Mouse (Mus musculus): Measurements from ENCODE around the gene Lrfn1. TPM values are rescaled to one million over a fixed set of nuclear protein-coding genes. Genes with fewer than 3 reads are reported as not detected.

The Lrfn1 gene
- 0.95 to 1.3 TPM (median 1.3 TPM) in 4 replicates for total RNA-seq (2023)

DNA sequence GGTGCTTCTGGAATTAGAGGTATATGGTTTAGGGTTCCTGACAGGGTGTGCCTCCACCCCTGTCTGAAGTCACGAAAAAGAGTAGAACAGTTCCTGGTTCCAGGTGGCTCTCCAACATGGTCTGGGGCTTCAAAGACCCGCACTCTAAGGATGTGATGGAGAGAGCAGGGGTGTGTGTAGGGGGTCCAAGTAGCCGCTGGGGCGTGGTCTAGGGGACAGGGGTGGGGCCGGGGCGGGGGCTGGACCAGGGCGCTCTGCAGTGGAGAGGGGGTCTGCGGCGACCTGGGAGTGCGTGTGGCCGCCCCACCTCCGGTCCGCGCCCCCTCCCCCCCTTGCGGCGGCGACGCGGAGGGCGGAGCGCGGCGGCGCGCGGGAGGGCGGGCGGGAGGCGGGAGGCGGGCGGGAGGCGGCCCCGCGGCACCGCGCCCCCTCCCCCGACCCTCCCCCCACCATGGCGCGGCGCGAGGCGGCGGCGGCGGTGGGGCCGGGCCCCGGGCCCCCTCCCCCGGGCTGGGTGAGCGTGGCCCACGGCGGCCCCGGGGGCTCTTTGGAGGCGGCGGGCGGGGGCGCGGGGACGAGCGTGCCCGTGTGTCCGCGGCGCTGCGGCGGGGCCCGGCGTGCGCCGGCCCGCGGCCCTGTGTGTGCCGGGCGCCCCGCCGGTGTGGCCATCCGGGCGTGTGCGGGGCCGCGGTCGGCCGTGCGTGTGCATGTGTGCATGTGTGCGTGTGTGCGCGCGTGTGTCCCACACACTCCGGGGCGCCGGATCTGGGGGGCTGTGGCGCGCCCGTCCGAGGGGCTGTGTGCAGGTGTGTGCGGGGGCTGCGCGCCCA, at the start of gene Lrfn1:
Gene Lrfn1 (plus strand): TSS at position 450 of the 830 bp plus-strand sequence.

DNA sequence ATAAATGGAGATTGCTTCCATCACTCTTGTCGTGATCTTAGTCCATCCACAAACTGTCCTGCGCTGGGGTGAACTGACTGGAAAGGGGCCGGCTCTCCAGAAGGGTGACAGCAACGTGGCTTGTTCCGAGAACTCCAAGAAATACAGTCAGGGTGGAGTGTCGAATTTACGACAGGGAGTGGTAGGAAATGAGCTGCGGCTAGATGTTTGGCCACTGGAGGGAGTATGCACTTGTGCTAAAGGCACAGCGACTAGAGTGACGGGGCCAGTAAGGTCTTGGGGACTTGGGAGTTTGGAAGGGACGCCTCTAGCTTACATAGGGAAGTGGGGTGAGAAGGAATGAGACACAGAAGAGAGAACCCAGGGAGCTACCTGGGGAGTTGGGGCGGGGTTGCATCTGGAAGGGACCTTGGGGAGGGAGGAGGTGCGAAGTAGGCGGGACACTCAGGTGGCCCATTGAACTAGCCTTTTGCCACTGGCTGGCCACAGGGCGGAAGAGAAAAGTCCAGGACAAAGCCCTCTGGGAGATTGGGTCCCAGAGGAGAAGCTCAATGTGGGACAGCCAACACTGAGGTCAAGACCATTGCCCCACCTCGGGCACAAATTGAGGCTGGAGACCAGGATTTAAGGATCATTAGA, 14.7 kb upstream of the Lrfn1 start, which contains the start of gene Gmfg:
Gene Gmfg (plus strand): TSS at position 516 of the 639 bp plus-strand sequence.

DNA sequence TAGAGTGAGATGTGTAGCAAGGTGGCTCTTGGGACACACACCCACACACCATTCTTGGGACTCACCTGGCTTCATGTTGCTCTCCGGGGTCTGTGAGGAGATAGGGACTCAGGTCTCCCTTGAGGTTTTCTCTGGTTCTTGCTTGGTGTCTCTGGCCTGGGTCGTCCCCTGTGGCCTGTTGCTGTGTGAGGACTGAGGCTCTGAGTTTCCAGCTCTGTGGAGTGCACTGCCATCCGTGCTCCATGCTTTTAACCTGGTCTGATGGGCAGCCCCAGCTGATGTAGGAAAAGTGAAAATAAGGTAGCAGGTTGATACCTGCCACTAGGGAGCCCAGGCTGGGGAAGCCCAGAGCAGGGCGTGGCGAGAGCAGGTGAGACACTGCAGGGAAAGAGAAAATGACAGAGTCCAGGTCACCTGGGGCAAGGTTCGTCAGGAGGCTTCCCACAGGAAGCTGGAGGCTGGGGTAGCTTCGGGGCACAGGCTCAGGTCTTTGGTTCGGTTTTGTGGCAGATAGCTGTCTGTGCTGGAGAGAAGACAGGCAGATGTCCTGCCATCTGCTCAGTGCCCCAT, 58.7 kb downstream of the Lrfn1 start, which contains the start of gene Ifnl2:
Gene Ifnl2 (minus strand): TSS at position 51 of the 570 bp plus-strand sequence.

Other genes starting within 250 kb of the Lrfn1 start
- gene Eid2, start 184.1 kb upstream of the Lrfn1 start, total RNA-seq (2023) = 1.1 to 1.8 TPM (median 1.3 TPM) in 4 replicates
- 2.8 to 3.8 TPM (median 3.1 TPM) in 4 replicates for gene Eid2b, start 174.2 kb upstream of the Lrfn1 start, total RNA-seq (2023)
- gene Selenov, start 160.8 kb upstream of the Lrfn1 start, total RNA-seq (2023) = not detected in 4 replicates
- gene Dll3, start 149.7 kb upstream of the Lrfn1 start, total RNA-seq (2023) = 0.45 to 0.73 TPM in 2 of 4 replicates, not detected in the others
- gene Timm50, start 139.9 kb upstream of the Lrfn1 start, total RNA-seq (2023) = 35.7 to 50.0 TPM (median 41.5 TPM) in 4 replicates
- 158 to 180 TPM (median 162 TPM) in 4 replicates for gene Supt5, start 113.2 kb upstream of the Lrfn1 start, total RNA-seq (2023)
- gene Rps16, start 101.3 kb upstream of the Lrfn1 start, total RNA-seq (2023) = 2,978 to 3,247 TPM (median 3,204 TPM) in 4 replicates
- 130 to 143 TPM (median 135 TPM) in 4 replicates for gene Plekhg2, start 79.4 kb upstream of the Lrfn1 start, total RNA-seq (2023)
- gene Zfp36, start 71.7 kb upstream of the Lrfn1 start, total RNA-seq (2023) = 804 to 1,027 TPM (median 895 TPM) in 4 replicates
- gene Med29, start 59.3 kb upstream of the Lrfn1 start, total RNA-seq (2023) = 13.9 to 18.0 TPM (median 15.8 TPM) in 4 replicates
- gene Paf1, start 59.0 kb upstream of the Lrfn1 start, total RNA-seq (2023) = 156 to 175 TPM (median 161 TPM) in 4 replicates
- 222 to 256 TPM (median 254 TPM) in 4 replicates for gene Gmfg, start 14.5 kb upstream of the Lrfn1 start, total RNA-seq (2023)
- not detected in 4 replicates for gene Ifnl2, start 58.5 kb downstream of the Lrfn1 start, total RNA-seq (2023)
- not detected in 4 replicates for gene Ifnl3, start 70.9 kb downstream of the Lrfn1 start, total RNA-seq (2023)
- gene Sycn, start 88.9 kb downstream of the Lrfn1 start, total RNA-seq (2023) = not detected in 4 replicates
- gene Nccrp1, start 95.3 kb downstream of the Lrfn1 start, total RNA-seq (2023) = not detected in 4 replicates
- gene Samd4b, start 146.2 kb downstream of the Lrfn1 start, total RNA-seq (2023) = 48.1 to 61.6 TPM (median 56.1 TPM) in 4 replicates
- gene Pak4, start 146.2 kb downstream of the Lrfn1 start, total RNA-seq (2023) = 11.4 to 15.2 TPM (median 14.0 TPM) in 4 replicates
- gene Acp7, start 179.4 kb downstream of the Lrfn1 start, total RNA-seq (2023) = not detected in 4 replicates
- 0.30 to 2.2 TPM (median 0.89 TPM) in 3 of 4 replicates, not detected in the other for gene Fbxo27, start 240.9 kb downstream of the Lrfn1 start, total RNA-seq (2023)